Mouse (Mus musculus) ES-E14 (cell line): ENCODE measurements at regions not wholly inside any gene's neighbourhood (a gene's known extent, or its start where the extent isn't known, plus 50 kb on each side); places are given as distances from the start of the nearest gene placed in this dataset.

ENCODE experiments used
- CHD2 ChIP-seq: IDR thresholded peaks from 2 replicates; pipeline ENCODE4 v1.6.1; 2014; ENCODE audit warnings: mild to moderate bottlenecking, low read depth, low read length, inconsistent platforms
- ZNF384 ChIP-seq: IDR thresholded peaks from 2 replicates; pipeline ENCODE4 v1.6.1; 2012; ENCODE audit warnings: low read depth, low read length, inconsistent platforms

GRCm38 (mm10) chr4:95303337-95303736 lies 251.3 kb upstream of the Jun start:
- TF ChIP-seq ZNF384 (no peak), CHD2 (no peak)
